Mouse (Mus musculus): ENCODE data around the gene Nrip1.

Gene Nrip1

GRCm38 (mm10) chr16:76275166-76275565, 98.5 kb downstream of the Nrip1 start:
- DNase-seq = no peak

GRCm38 (mm10) chr16:76266635-76267268, 106.9 kb downstream of the Nrip1 start:
- no peak for DNase-seq

- no peak for DNase-seq
These were observed 107.8 kb downstream of the Nrip1 start for GRCm38 (mm10) chr16:76265874-76266273.

- DNase-seq = no peak
These were observed 108.3 kb downstream of the Nrip1 start for GRCm38 (mm10) chr16:76265301-76265700.

DNA sequence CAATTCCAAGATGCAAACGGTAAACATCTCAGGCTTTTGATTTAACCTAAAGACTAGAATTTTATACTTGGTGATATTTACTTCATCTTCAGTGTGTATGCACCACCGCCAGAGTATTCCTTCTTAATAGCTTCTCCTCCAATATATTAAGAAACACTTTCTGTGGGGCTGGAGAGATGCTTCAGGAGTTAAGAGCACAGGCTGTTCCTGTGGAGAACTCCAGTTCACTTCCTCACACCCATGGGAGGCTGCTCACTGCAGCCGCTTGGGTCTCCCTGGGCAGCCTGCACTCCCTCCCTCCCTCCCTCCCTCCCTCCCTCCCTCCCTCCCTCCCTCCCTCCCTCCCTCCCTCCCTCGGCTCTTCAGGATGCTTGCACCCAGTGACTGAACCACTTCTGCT, 110.2 kb downstream of the Nrip1 start:
- DNase-seq = no peak

DNA sequence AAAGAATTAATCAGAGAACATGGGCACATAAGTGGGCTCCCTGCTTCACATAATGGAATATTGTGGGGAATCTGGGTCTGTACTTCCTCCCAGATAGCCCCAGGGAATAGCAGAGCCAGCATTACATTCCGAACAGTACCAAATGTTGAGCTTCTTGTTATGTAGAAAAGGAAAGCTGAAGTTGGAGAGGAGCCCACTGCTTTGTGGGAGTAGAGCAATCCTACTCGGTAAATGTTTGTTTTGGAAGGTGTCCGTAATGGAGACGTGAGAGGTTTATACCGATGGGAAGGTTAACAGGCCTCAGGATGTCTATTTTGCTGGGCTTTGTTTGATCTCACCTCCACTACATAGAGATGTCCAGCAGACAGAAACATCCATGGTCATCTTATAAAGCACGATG, 113.3 kb downstream of the Nrip1 start:
- no peak for DNase-seq

GRCm38 (mm10) chr16:76251826-76252225, 121.8 kb downstream of the Nrip1 start:
- DNase-seq = peak in 1 of 2 experiments; percentile 9

DNA sequence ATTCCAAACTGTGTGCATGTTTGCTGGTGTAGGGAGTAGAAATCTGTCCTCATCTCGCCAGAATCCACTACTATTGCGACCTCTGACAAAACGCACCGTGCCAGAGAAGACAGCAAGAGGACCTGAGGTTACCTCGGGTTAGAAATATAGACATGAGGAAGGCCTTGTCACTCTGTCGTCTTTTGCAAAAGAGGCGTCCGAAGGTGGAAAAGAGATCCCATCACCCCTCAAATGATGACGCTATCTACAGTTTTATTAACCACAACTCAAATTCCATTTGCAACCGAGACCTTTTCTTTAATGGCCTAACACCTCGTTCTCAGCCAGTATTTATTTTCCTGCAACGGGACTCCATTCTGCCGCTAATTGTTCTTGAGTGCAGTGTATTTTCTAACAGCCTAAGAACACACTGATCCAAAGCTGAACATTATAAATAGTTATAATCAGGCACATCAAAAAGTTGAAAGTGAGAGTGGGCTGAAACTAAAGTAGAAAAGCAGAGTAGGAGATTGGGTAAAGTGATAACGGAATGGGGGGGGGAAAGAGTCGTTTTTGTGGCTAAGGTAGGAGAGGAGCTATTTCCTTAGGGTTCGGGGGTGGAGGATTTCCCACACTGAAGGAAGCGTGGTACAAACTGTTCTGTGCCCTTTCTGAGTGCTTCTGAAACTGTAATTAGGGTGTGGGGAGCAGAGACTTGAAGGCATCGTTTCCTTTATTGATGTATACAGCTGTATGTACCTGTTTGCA, 124.1 kb downstream of the Nrip1 start:
- DNase-seq = no peak

GRCm38 (mm10) chr16:76242850-76243249, 130.8 kb downstream of the Nrip1 start:
- DNase-seq = peak; percentile 79 to 83

- no peak for DNase-seq
These were observed 132.4 kb downstream of the Nrip1 start for GRCm38 (mm10) chr16:76241266-76241665.

- DNase-seq = peak; percentile 27 to 64
These were observed 134.3 kb downstream of the Nrip1 start for GRCm38 (mm10) chr16:76239353-76239752.

- DNase-seq = no peak
These were observed 134.8 kb downstream of the Nrip1 start for GRCm38 (mm10) chr16:76238784-76239183.

All from kidney, postnatal 36 days (tissue).